Mouse (Mus musculus) stomach, postnatal 0 days (tissue): ENCODE results near the gene Nfkb2.

Experiments used
- CTCF ChIP-seq: IDR thresholded peaks from 2 replicates; pipeline ENCODE4 v1.5.1; 2016; ENCODE audit warnings: antibody characterized with exemption, low read depth, mild to moderate bottlenecking, moderate library complexity
- EP300 ChIP-seq: optimal IDR thresholded peaks from 2 replicates; pipeline ENCODE3; 2016; ENCODE audit warnings: antibody characterized with exemption

DNA sequence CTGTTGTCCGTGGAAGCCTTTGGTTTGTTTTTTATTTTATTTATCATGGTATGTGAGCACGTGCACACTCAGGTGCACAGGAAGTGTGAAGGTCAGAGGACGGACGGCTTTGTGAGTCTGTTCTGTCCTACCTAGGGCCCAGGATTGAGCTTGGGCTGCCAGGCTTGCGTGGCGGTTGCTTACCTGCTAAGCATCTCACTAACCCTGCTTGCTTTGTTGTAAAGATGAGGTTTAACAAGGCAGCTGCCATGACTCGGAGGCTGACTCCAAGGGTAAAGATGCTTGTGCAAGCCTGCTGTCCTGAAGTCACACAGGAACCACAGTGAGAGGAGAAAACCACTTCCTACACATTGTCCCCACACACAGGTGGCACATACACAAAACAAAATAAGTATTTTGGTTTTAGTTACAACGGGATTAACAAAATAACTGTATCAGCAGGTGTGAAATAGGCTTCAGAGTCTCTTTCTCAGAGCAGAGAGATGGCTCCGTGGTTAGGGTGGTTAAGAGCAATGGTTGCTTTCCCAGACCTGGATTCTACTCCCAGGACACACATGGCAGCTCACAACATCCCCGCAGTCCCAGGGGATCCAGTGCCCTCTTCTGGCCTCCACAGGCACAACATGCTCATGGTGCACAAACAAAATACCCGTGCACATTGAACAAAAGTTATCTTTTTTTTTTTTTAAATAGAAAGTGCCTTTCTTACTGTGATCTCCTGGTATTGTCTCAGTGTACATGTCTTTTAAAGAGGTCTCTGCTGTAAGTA is 21.9 kb upstream of the Nfkb2 start:
- peak; percentile 45 for TF ChIP-seq CTCF
- no peak for TF ChIP-seq EP300
